ENCODE assay signal across 11 mouse cellular contexts in the genomic region with DNA sequence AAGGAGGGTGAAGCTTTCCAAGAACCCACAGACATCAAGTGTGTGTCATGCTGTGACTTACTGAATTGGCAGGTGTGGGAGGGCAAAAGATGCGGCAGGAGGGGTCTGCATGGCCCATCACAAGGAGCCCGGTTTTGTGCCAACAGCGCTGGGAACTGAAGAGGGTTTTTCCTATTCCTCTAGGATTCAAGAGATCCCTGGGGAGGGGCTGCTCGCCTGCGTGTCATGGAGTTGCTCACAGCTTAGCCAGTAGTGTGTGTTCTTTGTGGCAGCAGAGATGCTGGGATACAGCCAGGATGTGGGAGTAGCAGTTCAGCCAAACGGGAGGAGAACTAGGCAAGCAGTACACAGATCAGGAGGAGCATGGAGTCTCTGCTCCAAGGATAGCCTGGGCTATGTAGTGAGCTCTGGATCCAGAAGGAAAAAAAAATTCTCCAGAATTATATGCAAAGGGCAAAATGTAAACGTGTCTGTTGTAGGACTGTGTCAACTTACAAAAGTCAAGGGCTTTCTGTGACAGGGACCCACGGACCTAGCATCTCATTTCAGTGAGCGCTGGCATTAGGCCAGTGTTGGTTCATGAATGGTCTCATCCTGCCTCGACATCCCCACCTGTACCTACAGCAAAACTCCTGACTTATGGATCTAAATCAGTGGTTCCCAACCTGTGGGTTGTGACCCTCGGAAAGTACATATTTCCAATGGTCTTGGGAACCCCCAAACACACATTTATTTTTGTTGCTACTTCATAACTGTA. TPM values are rescaled to one million over a fixed set of nuclear protein-coding genes. Genes with fewer than 3 reads are reported as not detected.
DNase-seq lines count a peak whose midpoint lies in the region; ATAC-seq and TF ChIP-seq lines count a peak whose summit lies in the region.
"Had no signal": no experiment of that assay in that cellular context is flagged by ENCODE, and none has a peak within 500 bp of the region (broad histone marks: within the 10 kb centered on the region; RNA-seq: fewer than 3 reads in every experiment).

No protein-coding gene starts in this region.

- H3K79me2 ChIP-seq in heart, adult 2 months (replicated peaks; ENCODE audit: control insufficient read depth, insufficient read depth, low read length), result no peaks in the 10 kb centered on the region

- DNase-seq in heart, adult 2 months, result peak; percentile 32
- DNase-seq in heart, postnatal 25 days (ENCODE audit: low spot score), result no peak
- peak; percentile 84 for DNase-seq in 3T3-L1 (ENCODE audit: low read depth, low spot score)
- peak; percentile 45 to 61 for DNase-seq in cerebellum, adult 2 months
- peak; percentile 40 to 51 for DNase-seq in layer of hippocampus, postnatal 10 days (ENCODE audit: low spot score in 2 of 2)
- no peak for DNase-seq in thymus, postnatal 10 days (ENCODE audit: low spot score in 2 of 2)
- DNase-seq in limb, embryonic 10.5 days (ENCODE audit: low spot score), result no peak
- DNase-seq: lung, postnatal 4 days had no signal

- ATAC-seq in granulocyte monocyte progenitor cell, adult 5-6 weeks (replicated peaks; ENCODE audit: poor library complexity, severe bottlenecking), result no peak

- TF ChIP-seq EP300 in heart, adult 2 months (IDR thresholded peaks at IDR 0.05; ENCODE audit: insufficient read depth, low read depth, low read length), result no peak

- H3K27me3 ChIP-seq in heart, adult 2 months (ENCODE audit: control insufficient read depth, insufficient read depth, low read length), result no peaks in the 10 kb centered on the region
- H3K27me3 ChIP-seq in cerebellum, adult 2 months (ENCODE audit: control insufficient read depth, insufficient read depth, low read length), result no peaks in the 10 kb centered on the region
- no peaks in the 10 kb centered on the region for H3K27me3 ChIP-seq in limb, embryonic 10.5 days (ENCODE audit: low read depth, poor library complexity, severe bottlenecking)

- H3K9ac ChIP-seq in heart, adult 2 months (ENCODE audit: low read depth, low read length), result no peak overlapping the region

- TF ChIP-seq POLR2A in heart, adult 2 months (IDR thresholded peaks at IDR 0.05; ENCODE audit: insufficient read depth, low read depth, low read length), result no peak
- no peak for TF ChIP-seq POLR2A in cerebellum, adult 2 months (IDR thresholded peaks at IDR 0.05; ENCODE audit: borderline replicate concordance, insufficient read depth, low read length)

- no peaks in the 10 kb centered on the region for H3K4me1 ChIP-seq in heart, adult 2 months (ENCODE audit: control insufficient read depth, insufficient read depth, low read length)
- H3K4me1 ChIP-seq in cerebellum, adult 2 months (ENCODE audit: control insufficient read depth, insufficient read depth, low read length), result peaks cover 20% of the 10 kb centered on the region
- peaks cover 14% of the 10 kb centered on the region for H3K4me1 ChIP-seq in limb, embryonic 10.5 days

- WGBS in heart, adult 2 months, result 61% methylated on average over 11 of the region's 11 CpGs
- 41% methylated on average over 11 of the region's 11 CpGs for WGBS in cerebellum, adult 2 months
- WGBS in limb, embryonic 10.5 days, result 84% methylated on average over 11 of the region's 11 CpGs

- intact Hi-C loops in heart, adult 2 months (cut with DNase I), result loop anchor here (5.0 kb wide), 1 partner anchor 132 kb away; no protein-coding TSS in a partner anchor
- intact Hi-C loops in heart, postnatal 25 days (cut with DNase I), result loop anchor here (2.0 to 5.0 kb wide), 5 partner anchors 137 to 537 kb away; partner anchors contain the start of gene Gas7

- H3K36me3 ChIP-seq in heart, adult 2 months (ENCODE audit: control insufficient read depth, insufficient read depth, low read length), result no peaks in the 10 kb centered on the region
- H3K36me3 ChIP-seq in limb, embryonic 10.5 days, result no peaks in the 10 kb centered on the region

- no peak for TF ChIP-seq CTCF in heart, adult 2 months (IDR thresholded peaks at IDR 0.05)
- no peak for TF ChIP-seq CTCF in cerebellum, adult 2 months (IDR thresholded peaks at IDR 0.05; ENCODE audit: borderline replicate concordance, insufficient read depth, low read depth, low read length)

- H3K9me3 ChIP-seq in limb, embryonic 10.5 days (replicated peaks), result no peaks in the 10 kb centered on the region

- H3K27ac ChIP-seq in heart, adult 2 months, result no peak overlapping the region
- H3K27ac ChIP-seq in cerebellum, adult 2 months (ENCODE audit: insufficient read depth, low read length), result no peak overlapping the region
- H3K27ac ChIP-seq in limb, embryonic 10.5 days, result no peak overlapping the region

- no peak overlapping the region for H3K4me3 ChIP-seq in heart, adult 2 months
- no peak overlapping the region for H3K4me3 ChIP-seq in cerebellum, adult 2 months (replicated peaks; ENCODE audit: insufficient read depth, low read depth, low read length)
- no peak overlapping the region for H3K4me3 ChIP-seq in limb, embryonic 10.5 days

RNA-seq across cellular contexts. Expression of gene Rcvrn, which starts 46.3 kb away (rescaled TPM):
- not detected for total RNA-seq in heart, adult 2 months (2021)
- polyA plus RNA-seq in heart, adult 2 months (2012; rRNA removed), result not detected in 2 replicates
- total RNA-seq in heart, postnatal 25 days (2021), result under 1 TPM in 1 of 2 experiments, not detected in 1; 0.23 TPM
- 0.41 and 0.86 TPM in 2 replicates for polyA plus RNA-seq in cerebellum, adult 2 months (2012; rRNA removed)
- total RNA-seq in layer of hippocampus, postnatal 10 days (2021), result 1 to 10 TPM; 1.4 to 2.1 TPM
- not detected in 2 replicates for polyA plus RNA-seq in limb, embryonic 10.5 days (2016; fragmentation: Nextera tagmentation; extraction: Ambion mirVana)
- total RNA-seq in granulocyte monocyte progenitor cell, adult 5-6 weeks (2014; fragmentation: Nextera tagmentation), result not detected in 2 replicates
- total RNA-seq in granulocyte monocyte progenitor cell, adult 5-6 weeks (2017), result 0.26 TPM in 1 of 2 replicates, not detected in the other
- polyA plus RNA-seq: embryonic facial prominence, embryonic 11.5 days; limb, embryonic 11.5 days had no signal

Comparison
In these comparisons a context has a peak if more than half of its experiments do, and no peak if none do; other contexts are left out.
1. DNase-seq: peak in heart, adult 2 months (2 of 2), 3T3-L1 (single experiment), cerebellum, adult 2 months (2 of 2) and layer of hippocampus, postnatal 10 days (2 of 2); none in heart, postnatal 25 days (single experiment), thymus, postnatal 10 days (0 of 2) and limb, embryonic 10.5 days (single experiment).